Mouse (Mus musculus) heart, adult 8-10 months (tissue): Measurements from ENCODE around the gene Rapgef6. TPM values are rescaled to one million over a fixed set of nuclear protein-coding genes. Genes with fewer than 3 reads are reported as not detected.
"Not testable (repeated sequence)": the region's sequence is repeated elsewhere in the genome, so short reads cannot be mapped to it uniquely, and the experiment has no call there.

ENCODE experiments used
- DNase-seq: peaks from one replicate; pipeline ENCODE4 v3.0.0; 2022; ENCODE audit warnings: low spot score
- total RNA-seq, 4 experiments: library from RNA; stranded (reverse); gene quantifications; 2 replicates each; pipeline ENCODE4 v1.2.4; 2022

The Rapgef6 gene
- total RNA-seq, 4 experiments from 2014 or later, result 16.8 to 18.5 (median 17.1) TPM

GRCm38 (mm10) chr11:54574741-54575140 is 52.1 kb downstream of the Rapgef6 start:
- no peak for DNase-seq

GRCm38 (mm10) chr11:54592585-54592984 is 69.9 kb downstream of the Rapgef6 start:
- DNase-seq, result peak; percentile 4

GRCm38 (mm10) chr11:54594049-54594448 is 71.4 kb downstream of the Rapgef6 start:
- no peak for DNase-seq

GRCm38 (mm10) chr11:54595053-54595452 is 72.4 kb downstream of the Rapgef6 start:
- no peak for DNase-seq

- no peak for DNase-seq
Measured at GRCm38 (mm10) chr11:54595905-54596555, 73.4 kb downstream of the Rapgef6 start.

- DNase-seq, result no peak
Measured at GRCm38 (mm10) chr11:54597902-54598447, 75.3 kb downstream of the Rapgef6 start.

- DNase-seq, result no peak
Measured at GRCm38 (mm10) chr11:54601121-54601520, 78.5 kb downstream of the Rapgef6 start.

GRCm38 (mm10) chr11:54602764-54603163 is 80.1 kb downstream of the Rapgef6 start:
- not testable (repeated sequence) for DNase-seq

- no peak for DNase-seq
Measured at GRCm38 (mm10) chr11:54604415-54604814, 81.8 kb downstream of the Rapgef6 start.

GRCm38 (mm10) chr11:54613628-54614027 is 91.0 kb downstream of the Rapgef6 start:
- no peak for DNase-seq

- no peak for DNase-seq
Measured at GRCm38 (mm10) chr11:54614560-54614959, 91.9 kb downstream of the Rapgef6 start.

GRCm38 (mm10) chr11:54618841-54619240 is 96.2 kb downstream of the Rapgef6 start:
- DNase-seq, result no peak

GRCm38 (mm10) chr11:54621725-54622124 is 99.1 kb downstream of the Rapgef6 start:
- DNase-seq, result no peak

- DNase-seq, result no peak
Measured at GRCm38 (mm10) chr11:54626905-54627304, 104.3 kb downstream of the Rapgef6 start.

- DNase-seq, result no peak
Measured at GRCm38 (mm10) chr11:54646420-54646819, 123.8 kb downstream of the Rapgef6 start.

GRCm38 (mm10) chr11:54648573-54648972 is 125.9 kb downstream of the Rapgef6 start:
- DNase-seq, result no peak

GRCm38 (mm10) chr11:54655420-54655819 is 132.8 kb downstream of the Rapgef6 start:
- no peak for DNase-seq

GRCm38 (mm10) chr11:54673575-54674298 is 151.1 kb downstream of the Rapgef6 start:
- DNase-seq, result no peak

- no peak for DNase-seq
Measured at GRCm38 (mm10) chr11:54675792-54676489, 153.3 kb downstream of the Rapgef6 start.

GRCm38 (mm10) chr11:54679141-54679540 is 156.5 kb downstream of the Rapgef6 start:
- no peak for DNase-seq

GRCm38 (mm10) chr11:54684831-54685230 is 162.2 kb downstream of the Rapgef6 start:
- DNase-seq, result no peak

- no peak for DNase-seq
Measured at GRCm38 (mm10) chr11:54690171-54690570, 167.5 kb downstream of the Rapgef6 start.
